Mouse (Mus musculus) cortical plate, adult 2 months (tissue): ENCODE measurements at regions not wholly inside any gene's neighbourhood (a gene's known extent, or its start where the extent isn't known, plus 50 kb on each side); places are given as distances from the start of the nearest gene placed in this dataset.

Source experiments
- CTCF ChIP-seq: fragments of 200-500 bp; IDR thresholded peaks from 2 replicates; pipeline ENCODE4 v1.5.1; 2011; ENCODE audit warnings: mild to moderate bottlenecking, control low read depth, low read length; ENCODE audit not compliant: insufficient read depth; ENCODE audit errors: extremely low read depth
- POLR2A ChIP-seq: fragments of 200-500 bp; IDR thresholded peaks from 2 replicates; pipeline ENCODE4 v1.6.1; 2011; ENCODE audit warnings: mild to moderate bottlenecking, low read length, control low read depth; ENCODE audit not compliant: insufficient read depth; ENCODE audit errors: extremely low read depth

GRCm38 (mm10) chr19:59590021-59590420, 131.8 kb downstream of the Emx2 start:
- TF ChIP-seq CTCF (no peak), POLR2A (no peak)
